In genomic region chr11:72169871-72170270, GRCm38 (mm10) we compare ENCODE assay signal across 14 mouse cellular contexts. TPM values are rescaled to one million over a fixed set of nuclear protein-coding genes. Genes with fewer than 3 reads are reported as not detected.
"Had no signal": no experiment of that assay in that cellular context is flagged by ENCODE, and none has a peak within 500 bp of the region (broad histone marks: within the 10 kb centered on the region; RNA-seq: fewer than 3 reads in every experiment).

No protein-coding gene starts in this region.

- H3K27me3 ChIP-seq: liver, embryonic 15.5 days; lung, embryonic 15.5 days; megakaryocyte, embryonic 14.5 days; midbrain, embryonic 12.5 days; neural tube, embryonic 15.5 days had no signal

- DNase-seq: kidney, adult 11 months; kidney, adult 9 months; lung, postnatal 14 days; right cerebral cortex, adult 18-20 months; right cerebral cortex, postnatal 25 days had no signal

- H3K9ac ChIP-seq: liver, embryonic 15.5 days; lung, embryonic 15.5 days; midbrain, embryonic 12.5 days; neural tube, embryonic 15.5 days had no signal

- H3K9me3 ChIP-seq: limb, embryonic 10.5 days; liver, embryonic 15.5 days; lung, embryonic 15.5 days; megakaryocyte, embryonic 14.5 days; midbrain, embryonic 12.5 days; neural tube, embryonic 15.5 days had no signal

- H3K4me1 ChIP-seq: limb, embryonic 10.5 days; liver, embryonic 15.5 days; lung, embryonic 15.5 days; midbrain, embryonic 12.5 days; neural tube, embryonic 15.5 days had no signal

- H3K4me2 ChIP-seq: liver, embryonic 15.5 days; lung, embryonic 15.5 days; midbrain, embryonic 12.5 days; neural tube, embryonic 15.5 days had no signal

- H3K27ac ChIP-seq: kidney, postnatal 0 days; limb, embryonic 10.5 days; liver, embryonic 15.5 days; lung, embryonic 15.5 days; macrophage; midbrain, embryonic 12.5 days; neural tube, embryonic 15.5 days had no signal

- H3K4me3 ChIP-seq: limb, embryonic 10.5 days; liver, embryonic 15.5 days; lung, embryonic 15.5 days; megakaryocyte, embryonic 14.5 days; midbrain, embryonic 12.5 days; myocyte; neural tube, embryonic 15.5 days had no signal

RNA-seq across cellular contexts. Expression of gene Pitpnm3, which starts 34.3 kb away (rescaled TPM):
- polyA plus RNA-seq: liver, embryonic 15.5 days; macrophage had no signal

RNA-seq across cellular contexts. Expression of gene Gm43951, which starts 36.8 kb away (rescaled TPM):
- polyA plus RNA-seq: liver, embryonic 15.5 days had no signal
